Mouse (Mus musculus) liver, embryonic 11.5 days (tissue): ENCODE measurements around the gene Arf5. TPM values are rescaled to one million over a fixed set of nuclear protein-coding genes. Genes with fewer than 3 reads are reported as not detected.

Experiments used
- ATAC-seq: fragments of 200-750 bp; cut with Nextera tagmentation; replicated peaks from 2 replicates; pipeline ENCODE4 v1.8.0; 2017; ENCODE audit warnings: moderate number of reproducible peaks, mild to moderate bottlenecking, moderate TSS enrichment, moderate library complexity; ENCODE audit not compliant: low FRiP score
- DNase-seq: peaks from one replicate; pipeline ENCODE4 v3.0.0-alpha.2; 2017; ENCODE audit warnings: low spot score
- H3K27ac ChIP-seq: fragments of 300-500 bp; sonication (generic); 2 replicates; pipeline ENCODE4 v1.5.1; 2014; ENCODE audit warnings: mild to moderate bottlenecking, low read depth, low read length, control low read depth
- H3K27me3 ChIP-seq: fragments of 300-500 bp; sonication (generic); replicated peaks from 2 replicates; pipeline ENCODE4 v1.6.1; 2014; ENCODE audit warnings: low read length, mixed read lengths; ENCODE audit not compliant: control insufficient read depth, insufficient read depth
- H3K36me3 ChIP-seq: fragments of 300-500 bp; sonication (generic); 2 replicates; pipeline ENCODE4 v1.6.1; 2014; ENCODE audit warnings: mild to moderate bottlenecking, low read length, moderate library complexity, mixed read lengths; ENCODE audit not compliant: control insufficient read depth, insufficient read depth
- H3K4me1 ChIP-seq: fragments of 300-500 bp; sonication (generic); replicated peaks from 2 replicates; pipeline ENCODE4 v1.6.1; 2014; ENCODE audit warnings: low read length, mixed read lengths; ENCODE audit not compliant: control insufficient read depth, insufficient read depth
- H3K4me2 ChIP-seq: fragments of 300-500 bp; sonication (generic); 2 replicates; pipeline ENCODE4 v1.6.1; 2014; ENCODE audit warnings: mild to moderate bottlenecking, control low read depth, moderate library complexity
- H3K4me3 ChIP-seq: fragments of 300-500 bp; sonication (generic); 2 replicates; pipeline ENCODE4 v1.5.1; 2014; ENCODE audit warnings: low read depth, low read length, control low read depth
- H3K9ac ChIP-seq: fragments of 300-500 bp; sonication (generic); 2 replicates; pipeline ENCODE4 v1.6.1; 2014; ENCODE audit warnings: low read depth, low read length, control low read depth
- H3K9me3 ChIP-seq: fragments of 300-500 bp; sonication (generic); 2 replicates; pipeline ENCODE4 v1.6.1; 2016; ENCODE audit warnings: low read length, inconsistent platforms, mixed read lengths; ENCODE audit not compliant: control insufficient read depth
- WGBS: fragments of 180-500 bp; shearing (Covaris S2); extraction: QIAGEN DNeasy Blood & Tissue Kit; methylation state at CpG from one replicate; pipeline ENCODE4 v1.1.7; 2014; 5-methylcytosine and 5-hydroxymethylcytosine counted together
- polyA plus RNA-seq: library from polyadenylated mRNA; unstranded; fragments of >200 nt; fragmentation: Nextera tagmentation; extraction: Ambion mirVana; gene quantifications from 2 replicates; pipeline ENCODE4 v1.2.1, GENCODE M21; 2014

Arf5 gene
- polyA plus RNA-seq, 1 experiment from 2014 or later: 356 TPM

DNA sequence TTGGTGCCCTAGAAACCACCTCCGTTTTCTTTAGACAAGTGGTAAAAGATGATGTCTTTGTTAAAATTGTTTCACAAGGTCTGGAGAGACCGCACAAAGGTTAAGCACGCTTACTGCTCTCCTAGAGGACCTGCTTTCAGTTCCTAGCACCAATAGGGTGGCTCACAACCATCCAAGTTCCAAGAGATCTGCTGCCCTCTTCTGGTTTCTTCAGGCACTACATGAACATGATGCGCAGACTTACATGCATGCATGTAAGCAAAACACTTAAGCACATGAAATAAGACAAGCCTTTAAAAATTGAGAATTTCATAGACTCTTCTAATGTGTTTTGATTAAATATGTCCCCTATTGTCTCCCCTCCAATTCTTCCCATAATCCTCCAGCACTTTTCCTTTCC, 23.6 kb upstream of the Arf5 start:
- H3K4me1 ChIP-seq: no peaks in the 10 kb centered on the region
- no peaks in the 10 kb centered on the region for H3K36me3 ChIP-seq
- H3K9me3 ChIP-seq: peaks cover 6% of the 10 kb centered on the region; the same call in 1 of the 2 replicates
- H3K4me3 ChIP-seq: no peak overlapping the region
- DNase-seq (no peak), ATAC-seq (no peak)
- 80% methylated on average over 4 of the region's 4 CpGs for WGBS
- no peak overlapping the region for H3K27ac ChIP-seq
- no peak overlapping the region for H3K4me2 ChIP-seq
- peaks cover 39% of the 10 kb centered on the region for H3K27me3 ChIP-seq
- H3K9ac ChIP-seq: no peak overlapping the region

DNA sequence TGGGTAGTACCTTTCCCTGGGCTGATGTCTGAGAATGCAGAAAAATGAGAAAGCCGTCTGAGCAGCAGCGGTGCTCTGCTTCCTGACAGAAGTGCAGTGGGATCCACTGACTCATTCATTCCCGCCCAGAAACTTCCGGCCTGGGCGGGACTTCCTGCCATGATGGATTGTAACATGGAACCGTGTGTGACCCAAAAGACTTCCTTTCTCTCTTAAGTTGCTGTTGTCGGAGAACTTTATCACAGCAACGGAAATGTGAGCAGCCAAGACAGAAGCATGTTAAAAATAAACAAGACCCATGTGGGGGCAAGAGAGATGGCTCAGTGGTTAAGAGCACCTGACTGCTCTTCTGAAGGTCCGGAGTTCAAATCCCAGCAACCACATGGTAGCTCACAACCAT, 13.3 kb upstream of the Arf5 start:
- Histone ChIP-seq H3K9me3 (no peaks in the 10 kb centered on the region), H3K4me1 (no peaks in the 10 kb centered on the region), H3K27me3 (no peaks in the 10 kb centered on the region), H3K27ac (no peak overlapping the region), H3K4me3 (no peak overlapping the region), H3K4me2 (no peak overlapping the region), H3K9ac (no peak overlapping the region), H3K36me3 (peaks cover under 1% of the 10 kb centered on the region; the same call in 1 of the 2 replicates)
- 0 out of 2 replicates have a peak, but pooled peaks have one; percentile 31 for ATAC-seq
- DNase-seq: no peak
- 55% methylated on average over 9 of the region's 9 CpGs for WGBS

GRCm38 (mm10) chr6:28411236-28411635, 12.1 kb upstream of the Arf5 start:
- WGBS: 63% methylated on average over 2 of the region's 2 CpGs
- DNase-seq (no peak), ATAC-seq (no peak)
- H3K36me3 ChIP-seq: peaks cover 7% of the 10 kb centered on the region; the same call in 1 of the 2 replicates
- no peak overlapping the region for H3K4me2 ChIP-seq
- no peaks in the 10 kb centered on the region for H3K27me3 ChIP-seq
- H3K9ac ChIP-seq: no peak overlapping the region
- H3K4me1 ChIP-seq: no peaks in the 10 kb centered on the region
- no peak overlapping the region for H3K4me3 ChIP-seq
- no peak overlapping the region for H3K27ac ChIP-seq
- H3K9me3 ChIP-seq: no peaks in the 10 kb centered on the region

- ATAC-seq (no peak), DNase-seq (no peak)
- Histone ChIP-seq H3K4me2 (no peak overlapping the region), H3K4me3 (no peak overlapping the region), H3K27ac (no peak overlapping the region), H3K9ac (no peak overlapping the region), H3K27me3 (no peaks in the 10 kb centered on the region), H3K9me3 (no peaks in the 10 kb centered on the region), H3K36me3 (peaks cover 13% of the 10 kb centered on the region), H3K4me1 (peaks cover 15% of the 10 kb centered on the region)
- WGBS: 83% methylated on average over 4 of the region's 4 CpGs
Observed at GRCm38 (mm10) chr6:28416981-28417380, 6.4 kb upstream of the Arf5 start.

GRCm38 (mm10) chr6:28418449-28418848, 4.9 kb upstream of the Arf5 start:
- WGBS: 93% methylated on average over 14 of the region's 14 CpGs
- DNase-seq (no peak), ATAC-seq (no peak)
- Histone ChIP-seq H3K36me3 (peaks cover 13% of the 10 kb centered on the region), H3K9ac (no peak overlapping the region), H3K4me2 (no peak overlapping the region), H3K9me3 (no peaks in the 10 kb centered on the region), H3K27ac (no peak overlapping the region), H3K4me1 (peaks cover 17% of the 10 kb centered on the region), H3K4me3 (no peak overlapping the region), H3K27me3 (no peaks in the 10 kb centered on the region)

DNA sequence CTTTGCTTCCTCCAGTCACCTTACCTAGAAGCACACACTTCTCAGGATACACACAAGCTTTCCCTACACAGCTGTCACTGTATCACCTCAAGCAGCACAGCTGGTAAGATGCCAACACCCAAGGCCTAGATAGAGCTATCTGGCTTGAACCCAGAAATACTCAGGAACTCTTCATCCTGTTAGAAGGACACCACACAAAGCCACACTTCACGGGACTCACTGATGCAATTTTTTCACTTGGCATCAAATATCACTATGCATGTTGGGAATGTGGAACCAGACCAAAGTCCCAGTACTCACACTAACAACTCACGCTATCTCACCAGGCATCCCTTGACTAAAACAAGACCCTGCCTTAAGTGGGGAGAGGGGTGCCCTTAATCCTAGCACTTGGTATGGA, 3.7 kb upstream of the Arf5 start:
- H3K9ac ChIP-seq: no peak overlapping the region
- no peaks in the 10 kb centered on the region for H3K27me3 ChIP-seq
- peak overlapping the region; percentile 97 for H3K4me2 ChIP-seq
- no peak overlapping the region for H3K27ac ChIP-seq
- peaks cover 15% of the 10 kb centered on the region for H3K36me3 ChIP-seq
- DNase-seq (no peak), ATAC-seq (no peak)
- no peaks in the 10 kb centered on the region for H3K9me3 ChIP-seq
- H3K4me3 ChIP-seq: no peak overlapping the region
- peaks cover 21% of the 10 kb centered on the region for H3K4me1 ChIP-seq
- WGBS: 85% methylated on average over 2 of the region's 2 CpGs

DNA sequence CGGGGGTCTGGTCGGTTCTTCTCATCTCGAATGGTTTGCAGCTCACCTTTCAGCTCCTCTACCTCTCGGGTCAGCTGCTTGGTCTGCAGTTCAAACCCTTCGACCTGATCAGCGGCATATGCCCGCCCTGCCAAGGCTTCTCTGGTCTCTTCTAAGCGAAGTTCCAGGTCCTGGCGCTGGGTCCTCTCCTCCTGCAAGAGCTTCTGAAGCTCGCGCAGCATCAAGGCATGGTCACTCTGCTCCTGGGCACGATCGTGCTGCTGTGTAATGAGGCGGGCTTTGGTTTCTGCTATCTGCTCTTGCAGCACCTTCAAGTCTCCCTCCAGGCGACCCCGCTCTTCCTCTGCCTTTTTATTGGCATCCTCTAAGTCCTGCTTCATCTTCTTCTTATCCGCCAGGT, 3.0 kb upstream of the Arf5 start:
- peak overlapping the region; percentile 97 for H3K4me2 ChIP-seq
- no peaks in the 10 kb centered on the region for H3K27me3 ChIP-seq
- no peak for ATAC-seq
- no peak overlapping the region for H3K27ac ChIP-seq
- WGBS: 74% methylated on average over 17 of the region's 17 CpGs
- peak overlapping the region; percentile 83 for H3K4me3 ChIP-seq
- peaks cover 14% of the 10 kb centered on the region for H3K36me3 ChIP-seq
- DNase-seq: no peak
- peaks cover 26% of the 10 kb centered on the region for H3K4me1 ChIP-seq
- H3K9ac ChIP-seq: peak overlapping the region; percentile 85; the same call in 1 of the 2 replicates
- H3K9me3 ChIP-seq: no peaks in the 10 kb centered on the region

DNA sequence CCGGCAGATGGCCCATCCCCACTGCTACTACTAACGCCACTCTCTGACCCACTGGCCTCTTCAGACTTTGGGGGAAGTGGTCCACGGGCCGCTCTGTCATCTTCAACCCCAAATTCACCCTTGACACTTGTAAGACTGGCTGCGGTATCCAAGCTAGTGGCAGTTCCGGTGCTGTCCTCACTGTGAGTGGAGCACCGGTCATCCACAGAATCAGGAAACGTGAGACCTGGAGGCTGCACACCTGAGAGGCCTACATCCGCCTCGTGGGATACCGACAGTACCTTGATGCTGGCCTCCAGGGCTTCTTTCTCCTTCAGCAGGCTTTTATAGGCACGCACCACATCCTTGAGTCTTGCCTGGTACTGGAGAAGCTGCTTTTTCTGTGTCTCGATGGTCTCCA, 2.5 kb upstream of the Arf5 start:
- H3K9ac ChIP-seq: peak overlapping the region; percentile 85
- peaks cover 26% of the 10 kb centered on the region for H3K4me1 ChIP-seq
- H3K4me2 ChIP-seq: peak overlapping the region; percentile 97
- H3K27me3 ChIP-seq: no peaks in the 10 kb centered on the region
- peak overlapping the region; percentile 83 for H3K4me3 ChIP-seq
- peak overlapping the region; percentile 75 for H3K27ac ChIP-seq
- ATAC-seq (no peak), DNase-seq (no peak)
- H3K36me3 ChIP-seq: peaks cover 14% of the 10 kb centered on the region
- WGBS: 17% methylated on average over 13 of the region's 13 CpGs
- no peaks in the 10 kb centered on the region for H3K9me3 ChIP-seq

GRCm38 (mm10) chr6:28421469-28422000, 1.8 kb upstream of the Arf5 start:
- Histone ChIP-seq H3K36me3 (peaks cover 18% of the 10 kb centered on the region), H3K9ac (peak overlapping the region; percentile 85), H3K4me1 (peaks cover 26% of the 10 kb centered on the region), H3K4me2 (peak overlapping the region; percentile 97), H3K27me3 (no peaks in the 10 kb centered on the region), H3K4me3 (peak overlapping the region; percentile 83), H3K9me3 (no peaks in the 10 kb centered on the region), H3K27ac (peak overlapping the region; percentile 75)
- ATAC-seq (peak; percentile 84), DNase-seq (peak; percentile 97)
- WGBS: under 1% methylated on average over 27 of the region's 27 CpGs
